Mouse (Mus musculus): ENCODE measurements around the gene Pcdh11x.
"Not testable (repeated sequence)": the region's sequence is repeated elsewhere in the genome, so short reads cannot be mapped to it uniquely, and the experiment has no call there.

Gene Pcdh11x

DNA sequence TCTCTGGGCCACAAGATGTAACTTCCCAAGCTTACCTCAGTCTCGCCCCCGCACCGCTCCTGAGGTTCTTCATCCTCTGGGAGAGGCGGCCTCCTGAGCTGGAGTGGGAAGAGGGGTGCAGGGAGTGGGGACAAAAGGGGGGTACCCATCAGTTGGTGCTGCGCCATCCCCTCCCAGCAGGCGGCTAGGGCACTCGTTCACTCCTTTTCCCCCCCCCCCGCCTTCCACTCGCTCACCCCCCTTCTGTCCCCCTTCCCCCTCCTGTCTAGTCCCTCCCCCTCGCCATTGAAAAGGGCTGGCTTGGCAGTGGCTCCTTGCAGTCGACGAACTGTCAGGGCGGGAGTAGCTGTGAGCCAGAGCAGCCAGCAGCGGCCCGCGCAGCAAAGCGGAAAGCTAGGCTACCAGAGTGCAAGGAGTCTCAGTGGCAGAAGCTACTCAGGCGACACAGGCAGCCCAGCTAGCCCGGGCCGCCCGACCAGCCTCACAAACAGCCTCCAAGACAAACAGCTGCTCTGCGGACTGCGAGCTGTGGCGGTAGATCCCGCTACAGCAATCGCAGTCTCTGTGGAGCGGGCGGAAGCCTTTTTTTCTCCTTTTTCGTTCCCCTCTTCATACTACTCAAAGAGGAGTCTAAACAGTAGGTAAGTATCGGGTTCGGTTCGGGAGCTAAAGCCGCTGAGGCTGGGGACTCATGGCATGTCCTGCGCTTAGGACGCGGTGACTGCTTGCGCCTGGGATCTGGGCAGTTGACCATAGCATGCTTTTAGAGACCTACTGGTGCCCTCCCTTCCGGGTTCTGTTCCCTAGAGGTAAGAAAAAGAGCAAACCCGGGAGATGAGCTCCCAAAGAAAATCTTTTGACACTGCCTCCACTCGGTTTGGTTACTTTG is at the start of gene Pcdh11x:
Gene Pcdh11x (plus strand): TSS at position 249 of the 889 bp plus-strand sequence.
- no peak for DNase-seq (ENCODE audit: low spot score)

DNA sequence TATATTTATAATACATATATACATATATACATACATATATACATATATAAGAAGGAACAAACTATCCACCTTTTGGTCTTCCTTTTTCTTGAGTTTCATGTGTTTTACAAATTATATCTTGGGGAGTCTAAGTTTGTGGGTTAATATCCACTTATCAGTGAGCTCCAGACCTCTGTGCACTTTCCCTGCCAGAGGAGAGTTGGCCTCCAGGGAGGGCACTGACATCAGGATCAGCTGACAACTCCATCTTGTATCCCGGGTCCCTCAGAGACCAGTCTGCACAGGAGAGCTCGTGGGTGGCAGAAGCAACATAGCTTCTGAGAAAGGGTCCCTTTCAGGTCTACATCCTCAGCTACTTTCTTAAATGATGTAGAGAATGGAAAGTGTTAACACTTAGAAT is 30.0 kb upstream of the Pcdh11x start:
- DNase-seq (ENCODE audit: low spot score), result no peak

- DNase-seq (ENCODE audit: low spot score), result no peak
These were observed 4.5 kb upstream of the Pcdh11x start for GRCm38 (mm10) chrX:120285522-120285921.

DNA sequence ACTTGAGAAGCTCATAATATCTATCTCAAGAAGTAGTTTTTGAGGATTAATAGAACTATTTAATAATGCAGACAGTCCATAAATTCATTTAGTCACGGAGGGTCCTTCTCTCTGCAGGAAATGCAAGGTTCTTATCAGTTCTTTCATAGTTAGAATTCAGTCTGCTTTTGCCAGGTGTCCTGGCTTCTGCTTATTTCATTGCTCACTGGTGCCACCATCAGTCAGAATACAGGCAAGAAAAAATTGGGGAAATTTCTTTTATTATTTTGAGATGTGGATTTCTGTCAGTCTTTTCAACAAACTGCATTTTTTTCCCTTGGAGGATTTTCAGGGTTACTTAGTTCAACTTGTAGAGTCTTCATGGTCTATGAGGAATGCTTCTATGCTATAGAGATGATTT is 2.6 kb upstream of the Pcdh11x start:
- no peak for DNase-seq (ENCODE audit: low spot score)

DNA sequence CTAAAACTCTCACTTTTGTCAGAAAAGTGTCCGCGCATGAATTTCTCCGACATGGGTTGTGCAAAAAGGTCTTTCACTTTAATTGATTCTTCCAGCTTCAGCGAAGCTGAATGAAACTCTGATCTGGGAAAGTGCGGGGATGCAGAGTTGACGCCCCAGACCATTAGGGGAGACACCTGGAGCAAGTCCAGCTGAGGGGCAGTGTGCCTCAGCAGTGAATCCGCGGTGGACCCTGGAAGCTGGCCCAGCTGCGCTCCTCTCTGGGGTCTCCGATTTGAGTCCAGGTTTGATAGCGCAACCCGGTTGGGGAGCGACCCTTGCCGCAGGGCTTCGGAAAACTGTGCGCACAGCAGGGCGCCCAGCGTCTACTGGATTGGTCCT is 831 bp downstream of the Pcdh11x start:
- DNase-seq (ENCODE audit: low spot score), result no peak

DNA sequence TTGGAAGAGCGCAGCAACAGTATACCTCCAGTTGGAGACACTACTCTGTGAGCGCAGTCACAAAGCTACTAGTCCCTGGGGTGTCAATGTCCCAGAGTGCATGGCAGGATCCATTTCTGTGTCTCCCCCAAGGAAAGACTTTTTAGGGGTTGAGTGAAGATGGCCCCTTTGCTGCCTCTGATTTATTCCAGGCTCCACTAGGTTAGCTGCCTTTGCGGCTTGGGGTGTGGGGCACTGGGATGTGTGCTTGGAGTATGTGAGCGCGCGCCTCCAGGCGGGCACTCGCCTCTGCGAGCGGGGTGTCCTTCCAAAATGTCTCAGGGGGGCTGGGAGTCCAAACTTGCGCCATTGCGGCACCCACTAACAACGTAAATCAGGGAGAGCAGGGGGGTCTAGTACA is 1.6 kb downstream of the Pcdh11x start:
- no peak for DNase-seq (ENCODE audit: low spot score)

GRCm38 (mm10) chrX:120292832-120293750 is 3.0 kb downstream of the Pcdh11x start:
- DNase-seq (ENCODE audit: low spot score), result no peak

DNA sequence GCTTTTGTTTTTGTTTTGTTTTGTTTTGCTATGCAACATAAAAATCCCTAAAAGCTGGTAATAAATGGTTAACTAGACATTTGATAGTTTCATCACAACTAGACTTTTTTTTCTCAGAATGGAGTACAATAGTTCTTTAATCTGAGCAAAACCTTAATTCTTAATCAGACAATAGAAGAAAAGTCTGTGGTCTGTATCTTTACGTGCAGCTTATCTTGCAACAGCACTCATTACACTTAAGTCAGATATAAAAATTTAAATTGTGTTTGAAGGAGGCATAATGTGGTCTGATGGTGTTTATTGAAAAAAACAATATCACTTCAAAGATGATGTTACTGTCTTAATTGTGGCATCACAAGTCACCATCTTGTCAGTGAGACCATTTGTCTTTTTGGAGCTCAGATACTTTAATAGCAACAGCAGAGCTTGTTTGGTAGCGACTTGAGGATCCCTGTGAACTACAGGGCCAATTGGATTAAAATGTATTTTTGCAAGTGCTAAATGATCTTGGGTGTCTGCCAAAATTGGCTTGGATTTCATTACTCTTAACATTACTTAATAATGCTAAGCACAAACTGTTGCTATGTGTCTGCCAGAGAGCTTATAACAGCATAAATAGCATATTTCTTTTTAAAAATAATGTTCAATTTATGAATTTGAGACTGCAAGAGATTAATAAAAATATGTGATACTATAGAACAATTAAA is 11.6 kb downstream of the Pcdh11x start:
- no peak for DNase-seq (ENCODE audit: low spot score)

DNA sequence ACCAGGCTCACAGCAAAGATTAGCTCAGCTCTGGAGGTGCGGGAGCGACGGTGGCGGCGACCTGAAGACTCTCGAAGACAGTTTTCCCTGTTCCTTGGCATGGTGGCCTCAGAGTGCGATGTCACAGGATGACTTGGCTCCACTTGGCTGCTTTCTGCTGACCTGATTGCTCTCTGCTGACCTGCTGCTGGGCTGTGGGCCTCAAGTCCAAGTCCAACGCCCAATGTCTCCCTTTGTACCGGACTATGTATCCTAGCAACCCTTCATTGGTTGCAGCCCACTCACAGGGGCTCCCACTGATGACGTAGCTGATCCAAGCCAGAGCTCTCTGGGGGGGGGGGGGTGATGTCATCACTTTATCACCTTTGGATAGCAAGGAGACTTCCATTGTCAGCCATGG is 22.9 kb downstream of the Pcdh11x start, which contains the start of gene H2afb3:
Gene H2afb3 (minus strand): TSS at position 101 of the 400 bp plus-strand sequence.
- not testable (repeated sequence) for DNase-seq (ENCODE audit: low spot score)

- no peak for DNase-seq (ENCODE audit: low spot score)
These were observed 176.2 kb downstream of the Pcdh11x start for GRCm38 (mm10) chrX:120466225-120466624.

DNA sequence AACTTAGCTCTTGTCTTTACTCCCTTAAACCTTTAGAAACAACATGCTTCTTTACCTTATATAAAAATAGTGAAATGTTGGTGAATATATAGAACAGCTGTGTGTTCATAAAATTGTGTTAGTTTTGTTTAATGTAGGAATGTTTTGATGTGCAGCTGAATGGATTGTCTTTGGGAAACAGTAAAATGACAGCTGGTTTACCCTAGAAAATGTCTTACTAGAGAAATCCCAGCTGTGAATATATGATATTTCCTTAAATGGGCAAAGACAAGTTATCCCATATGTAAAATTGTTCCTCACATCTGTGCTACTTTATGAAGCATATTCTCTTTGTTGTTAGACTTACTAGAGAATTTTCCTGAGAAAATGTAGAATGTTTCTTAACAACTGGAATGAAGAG is 196.4 kb downstream of the Pcdh11x start:
- DNase-seq (ENCODE audit: low spot score), result no peak

GRCm38 (mm10) chrX:120524986-120525385 is 234.9 kb downstream of the Pcdh11x start:
- DNase-seq (ENCODE audit: low spot score), result no peak

- DNase-seq (ENCODE audit: low spot score), result no peak
These were observed 309.2 kb downstream of the Pcdh11x start for GRCm38 (mm10) chrX:120599309-120599708.

DNA sequence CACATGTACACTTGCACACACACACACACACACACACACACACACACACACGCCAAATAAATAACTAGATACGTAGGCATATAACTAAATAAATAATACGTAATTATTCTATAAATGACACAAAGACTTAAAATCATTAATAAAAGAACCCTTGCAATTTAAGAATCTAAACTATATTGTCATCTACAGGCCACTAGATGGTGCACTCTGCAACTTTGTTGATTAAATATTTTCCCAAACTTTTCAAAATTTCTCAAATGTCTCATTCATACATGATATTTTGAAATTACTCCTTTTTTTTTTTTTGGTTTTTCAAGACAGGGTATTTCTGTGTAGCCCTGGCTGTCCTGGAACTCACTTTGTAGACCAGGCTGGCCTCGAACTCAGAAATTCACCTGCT is 328.4 kb downstream of the Pcdh11x start:
- DNase-seq (ENCODE audit: low spot score), result no peak

GRCm38 (mm10) chrX:120670236-120670635 is 380.2 kb downstream of the Pcdh11x start:
- not testable (repeated sequence) for DNase-seq (ENCODE audit: low spot score)

GRCm38 (mm10) chrX:120734144-120734543 is 444.1 kb downstream of the Pcdh11x start:
- no peak for DNase-seq (ENCODE audit: low spot score)

DNA sequence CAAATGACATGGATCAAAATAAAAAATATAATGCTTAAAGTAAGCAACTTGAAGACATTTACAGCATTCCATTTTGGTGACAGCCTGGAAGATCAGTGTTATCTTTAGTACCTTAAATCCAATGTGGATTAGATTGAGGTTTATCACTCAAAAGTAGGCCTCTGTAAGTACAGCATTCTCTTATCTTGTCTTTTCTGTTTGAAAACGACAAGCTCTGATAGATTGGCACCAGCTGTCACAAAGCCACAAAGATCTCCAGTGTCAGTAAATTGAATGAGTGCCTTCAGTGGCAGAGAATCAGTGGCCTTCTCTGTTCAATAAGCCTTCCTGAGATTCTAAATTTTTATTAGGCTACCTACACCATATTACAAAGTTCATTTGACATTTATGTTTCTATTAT is 445.7 kb downstream of the Pcdh11x start:
- DNase-seq (ENCODE audit: low spot score), result no peak

GRCm38 (mm10) chrX:120944556-120944955 is 654.5 kb downstream of the Pcdh11x start:
- no peak for DNase-seq (ENCODE audit: low spot score)
